Mouse (Mus musculus) cerebellum, adult 2 months (tissue): ENCODE results near the gene Oit1.

Experiments
- CTCF ChIP-seq: fragments of 200-500 bp; IDR thresholded peaks from 2 replicates; pipeline ENCODE4 v1.5.1; 2011; ENCODE audit warnings: low read depth, mild to moderate bottlenecking, control low read depth, low read length, moderate library complexity, borderline replicate concordance; ENCODE audit not compliant: insufficient read depth
- POLR2A ChIP-seq: fragments of 200-500 bp; IDR thresholded peaks from 2 replicates; pipeline ENCODE4 v1.6.1; 2011; ENCODE audit warnings: low read length, control low read depth, borderline replicate concordance; ENCODE audit not compliant: insufficient read depth

- TF ChIP-seq POLR2A (no peak), CTCF (no peak)
Observed at GRCm38 (mm10) chr14:8405946-8406345, 27.4 kb upstream of the Oit1 start.
